Mouse (Mus musculus): Measurements from ENCODE around the gene Tceal9. TPM values are rescaled to one million over a fixed set of nuclear protein-coding genes. Genes with fewer than 3 reads are reported as not detected.
A peak's percentile ranks its signal among the peaks of the same experiment; 100 is the strongest.

Tceal9 gene
- polyA plus RNA-seq, 1 experiment from 2014 or later = 408 TPM

DNA sequence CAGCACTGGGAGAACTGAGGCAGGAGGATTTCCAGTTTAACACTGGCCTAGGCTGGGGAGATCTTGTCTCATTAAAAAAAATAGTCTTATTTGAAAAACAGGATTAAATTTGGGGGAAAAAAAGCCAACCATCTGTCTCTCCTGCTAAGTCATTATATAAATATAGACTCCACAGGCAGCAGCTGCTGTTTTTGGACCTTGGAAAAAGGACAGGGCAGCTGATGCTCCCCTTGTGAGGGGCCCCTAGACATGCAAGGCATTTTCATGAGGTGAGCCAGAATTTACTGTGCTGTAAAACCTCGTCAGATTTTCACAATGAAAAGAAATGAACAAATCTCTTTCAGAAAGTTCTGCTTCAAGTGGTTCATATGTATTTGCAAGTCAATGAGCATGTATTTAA lies 28.6 kb upstream of the Tceal9 start:
- Histone ChIP-seq H3K9ac (ENCODE audit: low read length) (no peak overlapping the region), H3K4me1 (replicated peaks; ENCODE audit: control insufficient read depth, insufficient read depth, low read length) (no peaks in the 10 kb centered on the region), H3K27me3 (ENCODE audit: control insufficient read depth, insufficient read depth, low read length) (no peaks in the 10 kb centered on the region), H3K27ac (ENCODE audit: low read depth, low read length) (no peak overlapping the region), H3K4me2 (ENCODE audit: low read depth, low read length, severe bottlenecking) (no peak overlapping the region), H3K36me3 (ENCODE audit: control insufficient read depth, insufficient read depth, low read length) (no peaks in the 10 kb centered on the region), H3K4me3 (ENCODE audit: low read depth, low read length) (no peak overlapping the region), H3K9me3 (ENCODE audit: control insufficient read depth, low read length) (no peaks in the 10 kb centered on the region)
- no peak for ATAC-seq (replicated peaks; ENCODE audit: low FRiP score)
- no peak for DNase-seq (ENCODE audit: low spot score)
- 72% methylated on average over 1 of the region's 1 CpGs for WGBS

DNA sequence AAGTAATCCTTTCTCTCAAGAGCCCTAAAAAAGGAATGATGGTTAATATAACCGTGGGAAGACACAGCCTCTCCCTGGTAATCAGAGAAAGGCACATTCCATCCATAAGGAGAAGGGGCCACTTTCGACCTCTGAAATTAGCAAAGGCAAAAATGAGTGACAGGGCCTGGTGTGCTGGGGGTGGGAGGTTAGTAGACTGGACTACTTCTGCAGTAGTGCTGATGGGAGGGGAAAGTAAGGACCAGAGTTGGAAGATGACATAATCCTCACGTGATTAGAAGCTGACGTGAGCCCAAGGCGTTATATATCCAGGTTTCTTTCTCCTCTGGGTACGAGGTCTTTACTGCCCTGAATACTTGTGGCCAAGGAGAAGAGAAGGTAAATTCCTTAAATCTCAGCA lies 21.2 kb upstream of the Tceal9 start:
- H3K4me2 ChIP-seq (ENCODE audit: low read depth, low read length, severe bottlenecking) = no peak overlapping the region
- no peaks in the 10 kb centered on the region for H3K36me3 ChIP-seq (ENCODE audit: control insufficient read depth, insufficient read depth, low read length)
- DNase-seq (ENCODE audit: low spot score) = no peak
- H3K9me3 ChIP-seq (ENCODE audit: control insufficient read depth, low read length) = no peaks in the 10 kb centered on the region
- no peaks in the 10 kb centered on the region for H3K4me1 ChIP-seq (replicated peaks; ENCODE audit: control insufficient read depth, insufficient read depth, low read length)
- ATAC-seq (replicated peaks; ENCODE audit: low FRiP score) = no peak
- WGBS = 78% methylated on average over 6 of the region's 6 CpGs
- H3K27ac ChIP-seq (ENCODE audit: low read depth, low read length) = no peak overlapping the region
- no peak overlapping the region for H3K9ac ChIP-seq (ENCODE audit: low read length)
- no peak overlapping the region for H3K4me3 ChIP-seq (ENCODE audit: low read depth, low read length)
- no peaks in the 10 kb centered on the region for H3K27me3 ChIP-seq (ENCODE audit: control insufficient read depth, insufficient read depth, low read length)

DNA sequence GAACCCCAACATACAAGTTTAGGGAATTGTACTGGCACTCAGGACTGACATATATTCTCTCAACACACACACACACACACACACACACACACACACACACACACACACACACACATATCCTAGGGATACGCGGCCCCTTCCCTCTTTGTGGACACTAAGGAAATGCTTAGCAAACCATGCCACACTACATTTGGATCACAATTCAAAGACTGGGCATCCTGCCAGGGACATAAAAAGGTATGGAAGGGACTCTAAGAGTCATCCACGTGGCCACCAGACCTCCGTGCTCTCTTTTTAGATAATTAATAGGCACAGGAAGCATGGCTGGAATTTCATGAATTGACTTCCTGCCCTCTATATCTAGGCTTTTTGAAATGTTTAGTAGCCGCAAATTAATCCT lies 17.1 kb upstream of the Tceal9 start:
- Histone ChIP-seq H3K36me3 (ENCODE audit: control insufficient read depth, insufficient read depth, low read length) (no peaks in the 10 kb centered on the region), H3K27me3 (ENCODE audit: control insufficient read depth, insufficient read depth, low read length) (no peaks in the 10 kb centered on the region; the same call in 1 of the 2 replicates), H3K9ac (ENCODE audit: low read length) (no peak overlapping the region), H3K4me3 (ENCODE audit: low read depth, low read length) (no peak overlapping the region), H3K27ac (ENCODE audit: low read depth, low read length) (no peak overlapping the region), H3K4me1 (replicated peaks; ENCODE audit: control insufficient read depth, insufficient read depth, low read length) (no peaks in the 10 kb centered on the region), H3K4me2 (ENCODE audit: low read depth, low read length, severe bottlenecking) (no peak overlapping the region), H3K9me3 (ENCODE audit: control insufficient read depth, low read length) (no peaks in the 10 kb centered on the region)
- DNase-seq (ENCODE audit: low spot score) = no peak
- no peak for ATAC-seq (replicated peaks; ENCODE audit: low FRiP score)
- 86% methylated on average over 5 of the region's 5 CpGs for WGBS

DNA sequence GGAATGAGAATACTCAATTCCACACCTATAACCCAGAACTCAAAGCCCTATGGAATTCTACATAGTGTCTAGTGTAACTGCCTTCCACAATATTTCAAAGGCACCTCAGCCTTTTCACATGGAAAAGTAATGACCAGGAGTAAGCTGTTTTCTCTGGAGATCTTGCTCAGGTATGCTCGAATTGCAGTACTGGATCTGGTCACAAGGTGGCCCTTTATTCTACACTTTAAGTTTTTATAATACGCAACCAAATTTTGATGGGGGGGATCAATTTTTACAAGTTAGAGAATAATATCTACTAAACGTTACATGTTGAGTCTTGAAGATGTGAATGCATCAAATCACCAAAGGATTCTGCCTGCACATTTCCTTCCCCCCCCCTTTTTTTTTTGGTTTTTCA lies 6.8 kb upstream of the Tceal9 start:
- no peaks in the 10 kb centered on the region for H3K9me3 ChIP-seq (ENCODE audit: control insufficient read depth, low read length)
- no peak for ATAC-seq (replicated peaks; ENCODE audit: low FRiP score)
- 53% methylated on average over 3 of the region's 3 CpGs for WGBS
- no peak overlapping the region for H3K4me3 ChIP-seq (ENCODE audit: low read depth, low read length)
- H3K4me2 ChIP-seq (ENCODE audit: low read depth, low read length, severe bottlenecking) = no peak overlapping the region
- DNase-seq (ENCODE audit: low spot score) = no peak
- no peak overlapping the region for H3K27ac ChIP-seq (ENCODE audit: low read depth, low read length)
- H3K4me1 ChIP-seq (replicated peaks; ENCODE audit: control insufficient read depth, insufficient read depth, low read length) = no peaks in the 10 kb centered on the region
- no peak overlapping the region for H3K9ac ChIP-seq (ENCODE audit: low read length)
- H3K27me3 ChIP-seq (ENCODE audit: control insufficient read depth, insufficient read depth, low read length) = no peaks in the 10 kb centered on the region
- no peaks in the 10 kb centered on the region for H3K36me3 ChIP-seq (ENCODE audit: control insufficient read depth, insufficient read depth, low read length)

DNA sequence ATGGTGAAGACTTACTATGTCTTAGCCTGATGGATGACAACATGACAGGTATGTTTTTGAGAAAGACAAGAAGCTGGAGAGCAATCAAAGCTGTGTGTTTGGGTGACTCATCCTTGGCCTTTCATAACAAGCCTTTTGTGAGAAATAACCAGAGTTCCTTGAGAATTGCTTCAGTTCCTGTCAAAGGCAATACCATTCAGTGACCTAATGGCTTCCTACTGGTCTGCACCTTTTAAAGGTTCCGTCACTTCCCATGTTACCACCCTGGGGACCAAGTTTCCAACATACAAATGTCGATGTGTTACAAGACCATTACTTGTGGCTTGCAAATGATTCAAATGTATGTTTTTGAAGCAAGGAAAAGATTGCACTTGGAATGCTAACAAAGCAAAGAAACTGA lies 1.7 kb upstream of the Tceal9 start:
- Histone ChIP-seq H3K4me1 (replicated peaks; ENCODE audit: control insufficient read depth, insufficient read depth, low read length) (no peaks in the 10 kb centered on the region), H3K4me2 (ENCODE audit: low read depth, low read length, severe bottlenecking) (no peak overlapping the region), H3K9ac (ENCODE audit: low read length) (no peak overlapping the region), H3K4me3 (ENCODE audit: low read depth, low read length) (no peak overlapping the region), H3K27me3 (ENCODE audit: control insufficient read depth, insufficient read depth, low read length) (no peaks in the 10 kb centered on the region), H3K36me3 (ENCODE audit: control insufficient read depth, insufficient read depth, low read length) (no peaks in the 10 kb centered on the region), H3K27ac (ENCODE audit: low read depth, low read length) (no peak overlapping the region), H3K9me3 (ENCODE audit: control insufficient read depth, low read length) (no peaks in the 10 kb centered on the region)
- DNase-seq (ENCODE audit: low spot score) (no peak), ATAC-seq (replicated peaks; ENCODE audit: low FRiP score) (no peak)
- WGBS = 90% methylated on average over 2 of the region's 2 CpGs

DNA sequence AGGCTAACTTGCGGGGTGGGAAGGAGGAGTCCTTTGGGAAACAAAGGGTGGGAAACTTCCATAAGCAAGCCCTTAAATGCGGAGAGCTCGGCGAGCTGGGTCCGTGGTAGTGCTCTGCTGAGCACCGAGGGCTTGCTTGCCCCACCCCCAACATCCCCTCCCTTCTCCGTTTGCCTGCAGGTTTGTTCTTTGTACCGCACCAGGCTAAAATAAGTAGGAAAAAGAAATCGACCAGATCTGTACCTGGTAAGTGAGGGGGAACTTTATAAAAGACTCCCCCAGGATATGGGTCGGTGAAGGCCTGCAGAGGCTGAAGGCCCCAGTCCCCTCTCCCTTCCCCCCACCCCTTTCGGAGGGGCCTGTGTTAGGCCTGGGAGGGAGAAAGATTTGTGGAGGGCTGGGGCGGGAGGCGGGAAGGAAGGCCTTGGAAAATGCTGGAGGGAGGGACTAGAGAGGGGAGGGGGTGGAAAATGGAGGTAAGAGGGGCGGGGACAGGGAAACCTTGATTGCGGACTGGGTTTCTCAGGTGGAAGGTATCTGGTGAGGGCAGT lies 717 bp downstream of the Tceal9 start:
- 15% methylated on average over 12 of the region's 15 CpGs for WGBS

DNA sequence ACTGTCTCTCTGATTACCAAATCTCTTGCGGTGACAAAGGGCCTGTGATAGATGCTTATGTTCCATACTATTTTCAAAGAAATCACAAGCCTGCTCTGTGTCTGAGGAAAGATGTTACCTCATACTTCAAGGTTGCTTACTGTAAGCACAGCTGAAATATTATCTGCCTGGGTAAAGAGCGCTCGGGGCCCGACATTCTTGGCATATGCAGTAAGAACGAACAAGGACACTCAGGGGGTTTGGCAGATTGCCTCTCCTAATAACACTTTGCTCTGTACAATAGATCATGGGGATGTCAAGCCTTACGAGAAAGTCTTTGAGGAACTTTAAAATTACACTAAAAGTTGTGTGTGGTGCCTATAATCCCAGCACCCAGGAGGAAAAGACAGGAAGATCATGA lies 3.9 kb downstream of the Tceal9 start:
- H3K4me3 ChIP-seq (ENCODE audit: low read depth, low read length) = no peak overlapping the region
- DNase-seq (ENCODE audit: low spot score) (no peak), ATAC-seq (replicated peaks; ENCODE audit: low FRiP score) (no peak)
- no peak overlapping the region for H3K27ac ChIP-seq (ENCODE audit: low read depth, low read length)
- H3K36me3 ChIP-seq (ENCODE audit: control insufficient read depth, insufficient read depth, low read length) = no peaks in the 10 kb centered on the region
- no peak overlapping the region for H3K9ac ChIP-seq (ENCODE audit: low read length)
- no peaks in the 10 kb centered on the region for H3K9me3 ChIP-seq (ENCODE audit: control insufficient read depth, low read length)
- H3K4me1 ChIP-seq (replicated peaks; ENCODE audit: control insufficient read depth, insufficient read depth, low read length) = no peaks in the 10 kb centered on the region
- 88% methylated on average over 6 of the region's 6 CpGs for WGBS
- H3K4me2 ChIP-seq (ENCODE audit: low read depth, low read length, severe bottlenecking) = no peak overlapping the region
- H3K27me3 ChIP-seq (ENCODE audit: control insufficient read depth, insufficient read depth, low read length) = no peaks in the 10 kb centered on the region

More for the DNA sequence above, 717 bp downstream of the Tceal9 start:
- ATAC-seq (replicated peaks; ENCODE audit: low FRiP score) = peak; percentile 74
- no peaks in the 10 kb centered on the region for H3K4me1 ChIP-seq (replicated peaks; ENCODE audit: control insufficient read depth, insufficient read depth, low read length)
- no peaks in the 10 kb centered on the region for H3K9me3 ChIP-seq (ENCODE audit: control insufficient read depth, low read length)
- H3K4me2 ChIP-seq (ENCODE audit: low read depth, low read length, severe bottlenecking) = peak overlapping the region; percentile 51
- no peaks in the 10 kb centered on the region for H3K27me3 ChIP-seq (ENCODE audit: control insufficient read depth, insufficient read depth, low read length)
- 0 out of 2 replicates have a peak overlapping the region, but pooled peaks have one; percentile 13 for H3K27ac ChIP-seq (ENCODE audit: low read depth, low read length)
- peak overlapping the region; percentile 74 for H3K9ac ChIP-seq (ENCODE audit: low read length)
- H3K36me3 ChIP-seq (ENCODE audit: control insufficient read depth, insufficient read depth, low read length) = no peaks in the 10 kb centered on the region
- peak; percentile 63 for DNase-seq (ENCODE audit: low spot score)
- peak overlapping the region; percentile 54 for H3K4me3 ChIP-seq (ENCODE audit: low read depth, low read length)

DNA sequence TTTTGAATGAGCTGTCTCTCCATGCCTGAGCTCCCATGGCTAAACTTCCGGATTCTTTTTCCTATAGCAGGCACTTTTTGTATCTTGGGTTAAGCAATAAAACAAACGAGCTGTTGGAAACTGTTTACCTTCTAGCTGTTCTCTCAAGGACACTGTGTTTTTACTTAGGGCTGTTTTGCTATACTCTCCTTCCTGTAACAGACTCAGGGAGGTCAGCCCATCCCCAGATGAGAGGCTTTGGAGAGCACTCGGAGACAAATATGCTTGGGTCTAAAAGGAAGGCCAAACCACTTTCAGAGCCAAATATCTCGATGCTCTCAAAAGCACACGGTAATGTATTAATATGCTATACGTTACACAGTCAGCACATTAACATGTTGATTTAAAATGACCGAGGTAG lies 4.8 kb downstream of the Tceal9 start:
- no peak for DNase-seq (ENCODE audit: low spot score)
- no peaks in the 10 kb centered on the region for H3K9me3 ChIP-seq (ENCODE audit: control insufficient read depth, low read length)
- H3K4me2 ChIP-seq (ENCODE audit: low read depth, low read length, severe bottlenecking) = no peak overlapping the region
- ATAC-seq (replicated peaks; ENCODE audit: low FRiP score) = no peak
- H3K4me1 ChIP-seq (replicated peaks; ENCODE audit: control insufficient read depth, insufficient read depth, low read length) = no peaks in the 10 kb centered on the region
- no peak overlapping the region for H3K4me3 ChIP-seq (ENCODE audit: low read depth, low read length)
- no peaks in the 10 kb centered on the region for H3K27me3 ChIP-seq (ENCODE audit: control insufficient read depth, insufficient read depth, low read length)
- no peaks in the 10 kb centered on the region for H3K36me3 ChIP-seq (ENCODE audit: control insufficient read depth, insufficient read depth, low read length)
- no peak overlapping the region for H3K9ac ChIP-seq (ENCODE audit: low read length)
- 85% methylated on average over 7 of the region's 7 CpGs for WGBS
- no peak overlapping the region for H3K27ac ChIP-seq (ENCODE audit: low read depth, low read length)

DNA sequence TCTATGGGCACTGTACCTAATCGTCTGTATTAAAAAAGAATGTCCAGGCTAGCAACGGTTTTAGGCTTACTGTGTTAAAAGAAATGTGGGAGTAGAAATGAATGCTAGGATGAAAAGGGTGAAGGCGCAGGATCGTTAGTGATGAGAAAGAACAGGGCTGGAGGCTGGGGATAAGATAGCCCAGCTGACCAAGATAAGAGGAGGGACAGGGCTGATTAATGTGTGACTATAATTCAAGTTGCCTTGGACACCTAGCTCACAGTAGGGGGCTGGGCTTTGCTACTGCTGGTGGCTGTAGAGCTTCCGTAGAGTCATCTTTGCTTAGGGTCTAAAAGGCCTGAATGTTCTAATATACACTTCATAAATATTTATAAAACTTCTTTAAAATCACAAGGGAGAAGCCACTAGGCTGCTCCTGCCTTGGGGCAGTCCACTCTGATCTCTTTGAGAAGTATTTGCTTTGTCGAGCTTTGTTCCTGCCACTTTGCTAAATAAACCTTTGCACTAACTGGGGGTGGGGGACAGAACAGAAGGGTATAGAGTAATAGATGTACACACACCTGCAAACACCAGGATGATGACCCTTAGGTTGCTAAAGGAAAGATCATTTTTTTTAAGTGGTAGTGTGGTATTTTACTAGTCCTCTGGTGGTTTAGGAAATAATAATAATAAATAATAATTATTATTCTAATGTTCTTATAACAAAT lies 7.3 kb downstream of the Tceal9 start:
- ATAC-seq (replicated peaks; ENCODE audit: low FRiP score) = no peak

More for the DNA sequence above, 7.3 kb downstream of the Tceal9 start:
- H3K9ac ChIP-seq (ENCODE audit: low read length) = no peak overlapping the region
- no peak for DNase-seq (ENCODE audit: low spot score)
- no peaks in the 10 kb centered on the region for H3K9me3 ChIP-seq (ENCODE audit: control insufficient read depth, low read length)
- no peaks in the 10 kb centered on the region for H3K36me3 ChIP-seq (ENCODE audit: control insufficient read depth, insufficient read depth, low read length)
- no peaks in the 10 kb centered on the region for H3K27me3 ChIP-seq (ENCODE audit: control insufficient read depth, insufficient read depth, low read length)
- no peak overlapping the region for H3K27ac ChIP-seq (ENCODE audit: low read depth, low read length)
- no peaks in the 10 kb centered on the region for H3K4me1 ChIP-seq (replicated peaks; ENCODE audit: control insufficient read depth, insufficient read depth, low read length)
- 68% methylated on average over 6 of the region's 6 CpGs for WGBS
- no peak overlapping the region for H3K4me3 ChIP-seq (ENCODE audit: low read depth, low read length)
- no peak overlapping the region for H3K4me2 ChIP-seq (ENCODE audit: low read depth, low read length, severe bottlenecking)
